Mouse (Mus musculus): ENCODE results near the gene Myl3. TPM values are rescaled to one million over a fixed set of nuclear protein-coding genes. Genes with fewer than 3 reads are reported as not detected.

The Myl3 gene
- polyA plus RNA-seq, 1 experiment from 2014 or later, result 4,391 TPM

DNA sequence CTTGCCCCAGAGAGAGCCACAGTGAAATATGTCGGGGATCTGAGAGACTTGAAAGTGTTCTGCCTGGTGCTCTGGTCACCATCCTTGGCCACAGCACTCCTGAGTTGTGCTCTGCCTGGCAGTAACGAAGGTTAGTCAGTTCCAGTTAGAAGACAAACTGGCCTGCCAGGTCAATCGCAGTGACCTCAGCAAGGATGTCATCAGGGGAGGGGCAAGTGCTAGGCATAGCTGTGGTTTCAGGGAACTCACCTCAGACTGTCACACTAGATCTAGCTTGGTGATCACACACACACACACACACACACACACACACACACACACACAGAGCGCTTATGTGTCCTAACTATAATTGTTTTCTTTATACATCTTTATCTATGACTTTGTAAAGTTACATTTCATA lies 61.6 kb downstream of the Myl3 start:
- Histone ChIP-seq H3K4me1 (ENCODE audit: control insufficient read depth, insufficient read depth, low read length) (no peaks in the 10 kb centered on the region), H3K27me3 (ENCODE audit: control insufficient read depth, insufficient read depth, low read length) (no peaks in the 10 kb centered on the region), H3K9me3 (replicated peaks; ENCODE audit: control insufficient read depth, low read length) (no peaks in the 10 kb centered on the region), H3K36me3 (ENCODE audit: control insufficient read depth, insufficient read depth) (no peaks in the 10 kb centered on the region), H3K9ac (ENCODE audit: low read length) (no peak overlapping the region), H3K4me3 (ENCODE audit: low read length) (no peak overlapping the region), H3K27ac (ENCODE audit: low read length) (no peak overlapping the region), H3K4me2 (ENCODE audit: low read depth, low read length) (no peak overlapping the region)
- 59% methylated on average over 4 of the region's 4 CpGs for WGBS
- ATAC-seq (replicated peaks; ENCODE audit: extremely low read depth, insufficient read depth, low FRiP score), result no peak

DNA sequence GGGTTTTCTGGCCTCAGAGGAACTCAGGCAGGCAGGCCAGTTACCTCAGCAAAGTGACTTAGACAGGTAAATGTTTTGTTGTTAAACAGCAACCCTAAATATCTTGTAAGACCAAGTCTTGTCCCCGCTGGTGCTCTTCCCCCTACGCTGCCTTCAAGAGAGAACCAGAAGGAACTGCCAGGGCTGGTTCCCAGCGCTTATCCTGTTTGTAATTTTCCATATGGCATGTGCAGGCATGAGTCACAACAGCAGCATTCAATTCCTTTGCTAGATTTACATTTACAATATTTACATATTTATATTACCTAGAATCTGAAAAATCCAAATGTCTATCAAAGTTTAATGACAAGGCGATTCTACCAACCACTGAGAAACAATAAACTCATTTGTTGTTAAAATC lies 68.4 kb downstream of the Myl3 start:
- Histone ChIP-seq H3K27me3 (ENCODE audit: control insufficient read depth, insufficient read depth, low read length) (no peaks in the 10 kb centered on the region), H3K9ac (ENCODE audit: low read length) (no peak overlapping the region), H3K9me3 (replicated peaks; ENCODE audit: control insufficient read depth, low read length) (no peaks in the 10 kb centered on the region), H3K4me2 (ENCODE audit: low read depth, low read length) (no peak overlapping the region), H3K4me1 (ENCODE audit: control insufficient read depth, insufficient read depth, low read length) (no peaks in the 10 kb centered on the region), H3K4me3 (ENCODE audit: low read length) (no peak overlapping the region), H3K27ac (ENCODE audit: low read length) (no peak overlapping the region), H3K36me3 (ENCODE audit: control insufficient read depth, insufficient read depth) (no peaks in the 10 kb centered on the region)
- WGBS, result 76% methylated on average over 4 of the region's 4 CpGs
- no peak for ATAC-seq (replicated peaks; ENCODE audit: extremely low read depth, insufficient read depth, low FRiP score)

DNA sequence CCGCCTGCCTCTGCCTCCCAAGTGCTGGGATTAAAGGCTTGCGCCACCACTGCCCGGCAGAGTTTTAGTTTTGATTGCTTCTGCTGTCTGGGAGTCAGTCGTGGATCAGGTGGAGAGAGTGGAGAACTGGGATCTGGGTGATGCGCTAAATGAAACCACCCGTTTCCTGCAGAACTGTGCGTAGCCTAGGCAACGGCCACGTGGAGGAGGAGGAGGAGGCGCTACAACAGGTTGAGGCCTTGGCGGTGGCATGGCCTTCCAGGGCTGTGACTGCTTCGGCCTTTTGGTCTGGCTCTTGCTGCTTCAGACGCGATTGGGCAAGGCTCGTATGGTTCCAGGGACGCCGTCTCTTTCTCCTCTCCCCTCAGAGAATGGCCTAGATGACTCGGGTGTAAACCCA lies 72.1 kb downstream of the Myl3 start, which contains the start of gene Prss44:
Gene Prss44 (plus strand): TSS at position 206 of the 400 bp plus-strand sequence.
- Histone ChIP-seq H3K4me3 (ENCODE audit: low read length) (no peak within 1 kb of the TSS), H3K27me3 (ENCODE audit: control insufficient read depth, insufficient read depth, low read length) (no peaks in the 10 kb centered on the region; the same call in 1 of the 2 replicates), H3K9me3 (replicated peaks; ENCODE audit: control insufficient read depth, low read length) (no peaks in the 10 kb centered on the region), H3K9ac (ENCODE audit: low read length) (no peak within 1 kb of the TSS), H3K36me3 (ENCODE audit: control insufficient read depth, insufficient read depth) (no peaks in the 10 kb centered on the region), H3K4me1 (ENCODE audit: control insufficient read depth, insufficient read depth, low read length) (no peaks in the 10 kb centered on the region), H3K4me2 (ENCODE audit: low read depth, low read length) (no peak within 1 kb of the TSS), H3K27ac (ENCODE audit: low read length) (no peak within 1 kb of the TSS)
- 52% methylated on average over 18 of the region's 18 CpGs for WGBS
- no peak for ATAC-seq (replicated peaks; ENCODE audit: extremely low read depth, insufficient read depth, low FRiP score)

Other genes with a start within 250 kb of the Myl3 start
- 19.0 and 21.8 TPM in 2 replicates for gene Setd2, start 209.3 kb upstream of the Myl3 start, polyA plus RNA-seq (2015; fragmentation: Nextera tagmentation; extraction: Ambion mirVana)
- gene Nradd, start 117.4 kb upstream of the Myl3 start, polyA plus RNA-seq (2015; fragmentation: Nextera tagmentation; extraction: Ambion mirVana), result 16.4 and 17.2 TPM in 2 replicates
- gene Nbeal2, start 87.7 kb upstream of the Myl3 start, polyA plus RNA-seq (2015; fragmentation: Nextera tagmentation; extraction: Ambion mirVana), result 3.3 and 3.8 TPM in 2 replicates
- gene Ccdc12, start 85.4 kb upstream of the Myl3 start, polyA plus RNA-seq (2015; fragmentation: Nextera tagmentation; extraction: Ambion mirVana), result 139 and 147 TPM in 2 replicates
- 21.0 and 26.3 TPM in 2 replicates for gene Pth1r, start 5.3 kb downstream of the Myl3 start, polyA plus RNA-seq (2015; fragmentation: Nextera tagmentation; extraction: Ambion mirVana)
- 0.15 TPM in 1 of 2 replicates, not detected in the other for gene Prss42, start 56.3 kb downstream of the Myl3 start, polyA plus RNA-seq (2015; fragmentation: Nextera tagmentation; extraction: Ambion mirVana)
- not detected in 2 replicates for gene Prss44, start 72.1 kb downstream of the Myl3 start, polyA plus RNA-seq (2015; fragmentation: Nextera tagmentation; extraction: Ambion mirVana)
- gene Prss43, start 84.8 kb downstream of the Myl3 start, polyA plus RNA-seq (2015; fragmentation: Nextera tagmentation; extraction: Ambion mirVana), result not detected in 2 replicates
- 0.26 TPM in 1 of 2 replicates, not detected in the other for gene Prss45, start 92.7 kb downstream of the Myl3 start, polyA plus RNA-seq (2015; fragmentation: Nextera tagmentation; extraction: Ambion mirVana)
- not detected in 2 replicates for gene Prss46, start 102.6 kb downstream of the Myl3 start, polyA plus RNA-seq (2015; fragmentation: Nextera tagmentation; extraction: Ambion mirVana)
- gene Prss50, start 116.1 kb downstream of the Myl3 start, polyA plus RNA-seq (2015; fragmentation: Nextera tagmentation; extraction: Ambion mirVana), result not detected in 2 replicates
- 3.1 and 4.4 TPM in 2 replicates for gene Als2cl, start 138.0 kb downstream of the Myl3 start, polyA plus RNA-seq (2015; fragmentation: Nextera tagmentation; extraction: Ambion mirVana)
- gene Tmie, start 138.3 kb downstream of the Myl3 start, polyA plus RNA-seq (2015; fragmentation: Nextera tagmentation; extraction: Ambion mirVana), result 1.2 and 1.7 TPM in 2 replicates
- not detected in 2 replicates for gene Fam240a, start 175.0 kb downstream of the Myl3 start, polyA plus RNA-seq (2015; fragmentation: Nextera tagmentation; extraction: Ambion mirVana)
- gene Tdgf1, start 204.3 kb downstream of the Myl3 start, polyA plus RNA-seq (2015; fragmentation: Nextera tagmentation; extraction: Ambion mirVana), result not detected in 2 replicates
- 8.1 and 8.6 TPM in 2 replicates for gene Lrrc2, start 209.7 kb downstream of the Myl3 start, polyA plus RNA-seq (2015; fragmentation: Nextera tagmentation; extraction: Ambion mirVana)
- gene Rtp3, start 248.7 kb downstream of the Myl3 start, polyA plus RNA-seq (2015; fragmentation: Nextera tagmentation; extraction: Ambion mirVana), result 0.13 and 0.29 TPM in 2 replicates

Measured in heart, embryonic 16.5 days (tissue).